Mouse (Mus musculus) Patski (cell line): Measurements from ENCODE around the gene Mypop. TPM values are rescaled to one million over a fixed set of nuclear protein-coding genes. Genes with fewer than 3 reads are reported as not detected.

Experiments used
- ATAC-seq: fragments of 100-300 bp; one replicate; pipeline ENCODE4 v1.8.0; 2021
- CTCF ChIA-PET: fragments of 350-600 bp; sonication (Branson Sonifier 250); formaldehyde crosslinking; loops from one replicate; lab custom pipeline; 2022; ENCODE audit warnings: inconsistent platforms; lab: Charles Lee
- POLR2A ChIA-PET: fragments of 350-600 bp; sonication (Branson Sonifier 250); formaldehyde crosslinking; loops from one replicate; lab custom pipeline; 2022; ENCODE audit warnings: antibody characterized with exemption, inconsistent platforms; lab: Charles Lee
- DNase-seq: peaks from one replicate; pipeline ENCODE4 v3.0.0-alpha.2; 2011; ENCODE audit warnings: low read depth, low spot score
- H3K27me3 ChIP-seq: fragments of 371-371 bp; one replicate; pipeline ENCODE4 v1.5.1; 2021
- CTCF ChIP-seq: fragments of 100-300 bp; IDR thresholded peaks from one replicate; pipeline ENCODE4 v1.5.1; 2021
- in situ Hi-C: fragments of 300-500 bp; cut with MboI; formaldehyde crosslinking; loops from 3 replicates; pipeline ENCODE4 v1.11.1; 2018; ENCODE audit warnings: low pct_unique_long_range_greater_than_20kb, mixed read lengths
- polyA plus RNA-seq: library from polyadenylated mRNA; unstranded; gene quantifications from one replicate; pipeline ENCODE4 v1.2.3, GENCODE M21; 2021

The Mypop gene
- 15.3 TPM for polyA plus RNA-seq

- TF ChIP-seq CTCF = no peak
- H3K27me3 ChIP-seq = no peaks in the 10 kb centered on the region
- ATAC-seq (peak; percentile 73), DNase-seq (peak; percentile 100)
- ChIA-PET CTCF (interaction anchor here (0.8 to 1.0 kb wide), 3 partner anchors 8 to 98 kb away, joined by 3 to 5 read pairs (median 3); no protein-coding TSS in a partner anchor), POLR2A (interaction anchor here (1.0 to 1.1 kb wide), 2 partner anchors 12 to 23 kb away, joined by 3 to 5 read pairs; no protein-coding TSS in a partner anchor)
- in situ Hi-C loops = no loop called here
Observed at GRCm38 (mm10) chr7:18990601-18991295, at the start of gene Mypop. Gene Mypop, plus strand, starts transcription at chr7:18991245.

- DNase-seq (no peak), ATAC-seq (no peak)
- peaks cover 19% of the 10 kb centered on the region for H3K27me3 ChIP-seq
- in situ Hi-C loops = no loop called here
- no peak for TF ChIP-seq CTCF
- CTCF ChIA-PET = no interaction called here
- POLR2A ChIA-PET = no interaction called here
Observed at GRCm38 (mm10) chr7:18942376-18942775, 48.7 kb upstream of the Mypop start.

- DNase-seq (no peak), ATAC-seq (no peak)
- CTCF ChIA-PET = no interaction called here
- H3K27me3 ChIP-seq = peaks cover 19% of the 10 kb centered on the region
- POLR2A ChIA-PET = no interaction called here
- in situ Hi-C loops = no loop called here
- TF ChIP-seq CTCF = no peak
Observed at GRCm38 (mm10) chr7:18942815-18943214, 48.2 kb upstream of the Mypop start.

- ChIA-PET POLR2A (no interaction called here), CTCF (interaction anchor here (0.9 kb wide), 1 partner anchor 10 kb away, joined by 4 read pairs; no protein-coding TSS in a partner anchor)
- DNase-seq (no peak), ATAC-seq (no peak)
- H3K27me3 ChIP-seq = no peaks in the 10 kb centered on the region
- TF ChIP-seq CTCF = no peak
- in situ Hi-C loops = no loop called here
Observed at GRCm38 (mm10) chr7:18948151-18948550, 42.9 kb upstream of the Mypop start.

GRCm38 (mm10) chr7:18949781-18950522 is 41.1 kb upstream of the Mypop start:
- ChIA-PET CTCF (no interaction called here), POLR2A (no interaction called here)
- no peaks in the 10 kb centered on the region for H3K27me3 ChIP-seq
- ATAC-seq = no peak
- no peak for TF ChIP-seq CTCF
- no peak for DNase-seq
- in situ Hi-C loops = loop anchor here (5.0 kb wide), 1 partner anchor 38 kb away; the partner anchor contains the start of gene Ccdc61

GRCm38 (mm10) chr7:18950523-18951315 is 40.3 kb upstream of the Mypop start:
- no peaks in the 10 kb centered on the region for H3K27me3 ChIP-seq
- ChIA-PET POLR2A (no interaction called here), CTCF (no interaction called here)
- in situ Hi-C loops = loop anchor here (5.0 kb wide), 1 partner anchor 38 kb away; the partner anchor contains the start of gene Ccdc61
- ATAC-seq = no peak
- no peak for TF ChIP-seq CTCF
- no peak for DNase-seq

GRCm38 (mm10) chr7:18951397-18951796 is 39.6 kb upstream of the Mypop start:
- ChIA-PET POLR2A (no interaction called here), CTCF (no interaction called here)
- in situ Hi-C loops = loop anchor here (5.0 kb wide), 1 partner anchor 39 kb away; the partner anchor contains the start of gene Ccdc61
- H3K27me3 ChIP-seq = no peaks in the 10 kb centered on the region
- no peak for DNase-seq
- TF ChIP-seq CTCF = no peak
- ATAC-seq = no peak

- TF ChIP-seq CTCF = no peak
- ChIA-PET POLR2A (interaction anchor here (1.0 kb wide), 1 partner anchor 11 kb away, joined by 4 read pairs; no protein-coding TSS in a partner anchor), CTCF (interaction anchor here (0.6 kb wide), 1 partner anchor 47 kb away, joined by 3 read pairs; no protein-coding TSS in a partner anchor)
- H3K27me3 ChIP-seq = no peaks in the 10 kb centered on the region
- in situ Hi-C loops = no loop called here
- DNase-seq (no peak), ATAC-seq (peak; percentile 77)
Observed at GRCm38 (mm10) chr7:18957569-18958383, 33.3 kb upstream of the Mypop start.

- TF ChIP-seq CTCF = no peak
- CTCF ChIA-PET = interaction anchor here (0.6 kb wide), 1 partner anchor 47 kb away, joined by 3 read pairs; no protein-coding TSS in a partner anchor
- no peak for DNase-seq
- in situ Hi-C loops = no loop called here
- POLR2A ChIA-PET = interaction anchor here (0.5 to 1.0 kb wide), 2 partner anchors 8 to 10 kb away, joined by 3 to 4 read pairs; no protein-coding TSS in a partner anchor
- no peaks in the 10 kb centered on the region for H3K27me3 ChIP-seq
- peak; percentile 32 for ATAC-seq
Observed at GRCm38 (mm10) chr7:18958384-18958766, 32.7 kb upstream of the Mypop start.
